Mouse (Mus musculus) midbrain, embryonic 13.5 days (tissue): ENCODE measurements around the gene Bcr. TPM values are rescaled to one million over a fixed set of nuclear protein-coding genes. Genes with fewer than 3 reads are reported as not detected.
A peak's percentile ranks its signal among the peaks of the same experiment; 100 is the strongest.

Experiments
- ATAC-seq: fragments of 200-750 bp; cut with Nextera tagmentation; 2 replicates; pipeline ENCODE4 v1.8.0; 2017; ENCODE audit warnings: mild to moderate bottlenecking, moderate TSS enrichment, moderate library complexity
- H3K27ac ChIP-seq: fragments of 300-500 bp; sonication (generic); 2 replicates; pipeline ENCODE4 v1.5.1; 2015; ENCODE audit warnings: inconsistent platforms, mild to moderate bottlenecking, moderate library complexity
- H3K27me3 ChIP-seq: fragments of 300-500 bp; sonication (generic); 2 replicates; pipeline ENCODE4 v1.6.1; 2015; ENCODE audit warnings: mild to moderate bottlenecking, inconsistent platforms
- H3K36me3 ChIP-seq: fragments of 300-500 bp; sonication (generic); 2 replicates; pipeline ENCODE4 v1.6.1; 2015; ENCODE audit warnings: mild to moderate bottlenecking, inconsistent platforms
- H3K4me1 ChIP-seq: fragments of 300-500 bp; sonication (generic); replicated peaks from 2 replicates; pipeline ENCODE4 v1.6.1; 2015; ENCODE audit warnings: inconsistent platforms
- H3K4me2 ChIP-seq: fragments of 300-500 bp; sonication (generic); replicated peaks from 2 replicates; pipeline ENCODE4 v1.6.1; 2015; ENCODE audit warnings: moderate library complexity, mild to moderate bottlenecking, inconsistent platforms
- H3K4me3 ChIP-seq: fragments of 300-500 bp; sonication (generic); replicated peaks from 2 replicates; pipeline ENCODE4 v1.5.1; 2015; ENCODE audit warnings: mild to moderate bottlenecking, inconsistent platforms
- H3K9ac ChIP-seq: fragments of 300-500 bp; sonication (generic); replicated peaks from 2 replicates; pipeline ENCODE4 v1.6.1; 2015; ENCODE audit warnings: mild to moderate bottlenecking, inconsistent platforms
- H3K9me3 ChIP-seq: fragments of 300-500 bp; sonication (generic); 2 replicates; pipeline ENCODE4 v1.6.1; 2016; ENCODE audit warnings: mild to moderate bottlenecking, inconsistent platforms
- WGBS: fragments of 180-500 bp; shearing (Covaris S2); methylation state at CpG from one replicate; pipeline ENCODE4 v1.1.7; 2015; 5-methylcytosine and 5-hydroxymethylcytosine counted together
- polyA plus RNA-seq: library from polyadenylated mRNA; unstranded; fragments of >200 nt; fragmentation: Nextera tagmentation; extraction: Ambion mirVana; gene quantifications from 2 replicates; pipeline ENCODE4 v1.2.1, GENCODE M21; 2015

Gene Bcr
- polyA plus RNA-seq, 1 experiment from 2014 or later = 17.3 TPM

DNA sequence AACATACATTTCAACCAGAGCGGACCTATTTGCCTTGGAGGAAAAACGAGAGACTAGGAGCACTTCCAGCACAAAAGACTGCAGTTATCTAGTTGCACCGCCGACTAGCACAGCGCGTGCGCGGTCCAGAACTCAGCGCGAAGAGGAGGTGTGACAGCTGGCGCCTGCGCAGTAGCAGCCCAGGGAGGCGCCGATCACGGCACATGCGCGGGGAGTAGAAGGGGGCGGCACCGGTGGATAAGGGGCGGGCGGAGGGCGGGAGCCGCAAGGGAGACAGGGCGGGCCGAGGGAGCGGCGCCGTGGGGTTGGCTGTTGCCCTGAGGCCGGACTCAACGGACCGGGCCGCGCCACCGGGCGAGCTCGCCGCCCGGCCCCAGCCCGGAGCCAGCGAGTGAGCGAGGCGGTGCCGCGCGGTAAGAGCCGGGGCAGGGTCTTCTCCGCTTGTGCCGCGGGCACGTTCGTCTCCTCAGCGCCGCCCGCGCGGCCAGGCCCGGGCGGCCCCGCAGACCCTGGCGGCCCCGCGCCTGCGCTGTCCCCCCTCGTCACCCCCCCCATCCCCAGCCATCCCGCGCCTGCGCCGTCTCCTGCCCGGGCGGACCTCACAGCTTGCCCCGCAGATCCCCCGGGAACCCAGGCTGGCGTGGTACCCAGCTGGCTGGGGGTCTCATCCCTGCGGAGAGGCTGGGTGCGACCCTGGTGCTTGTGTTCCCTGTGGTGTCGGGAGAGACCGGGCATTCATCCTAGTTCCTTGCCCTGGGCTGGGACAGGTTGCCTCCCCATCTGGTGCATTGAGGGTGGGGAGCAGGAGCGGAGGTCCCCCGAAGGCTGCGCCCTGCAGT, 151.6 kb downstream of the Bcr start, which contains the start of gene Specc1l:
Specc1l (plus strand) TSS at position 267 of the 839 bp plus-strand sequence.
- Histone ChIP-seq H3K4me1 (peaks cover 17% of the 10 kb centered on the region), H3K36me3 (no peaks in the 10 kb centered on the region), H3K4me2 (peak within 1 kb of the TSS; percentile 77), H3K4me3 (peak within 1 kb of the TSS; percentile 86), H3K27me3 (no peaks in the 10 kb centered on the region), H3K27ac (peak within 1 kb of the TSS; percentile 99), H3K9ac (peak within 1 kb of the TSS; percentile 91), H3K9me3 (no peaks in the 10 kb centered on the region)
- peak; percentile 98 for ATAC-seq
- WGBS = under 1% methylated on average over 68 of the region's 80 CpGs

DNA sequence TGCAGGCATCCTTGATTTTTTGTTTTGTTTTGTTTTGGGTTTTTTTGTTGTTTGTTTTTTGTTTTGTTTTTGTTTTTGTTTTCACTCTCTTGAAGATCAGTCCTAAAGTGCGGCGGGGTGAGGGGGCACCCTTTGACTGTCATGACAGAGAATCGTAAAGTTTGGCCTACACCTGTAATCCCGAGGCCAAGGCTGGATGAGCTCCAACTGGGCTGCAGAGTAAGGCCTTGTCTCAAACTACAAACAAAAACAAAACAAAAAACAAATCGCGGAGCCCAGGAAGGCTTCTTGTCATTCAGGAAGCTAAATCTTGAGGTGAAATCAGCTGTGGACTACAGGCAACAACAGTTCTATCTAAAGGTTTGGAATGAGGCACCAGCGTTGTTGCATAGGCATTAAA, 152.6 kb downstream of the Bcr start:
- Histone ChIP-seq H3K4me1 (peaks cover 17% of the 10 kb centered on the region), H3K27me3 (no peaks in the 10 kb centered on the region), H3K4me3 (peak overlapping the region; percentile 86), H3K9me3 (no peaks in the 10 kb centered on the region), H3K4me2 (peak overlapping the region; percentile 77), H3K27ac (peak overlapping the region; percentile 99), H3K9ac (peak overlapping the region; percentile 91), H3K36me3 (no peaks in the 10 kb centered on the region)
- ATAC-seq = no peak
- 46% methylated on average over 7 of the region's 7 CpGs for WGBS

DNA sequence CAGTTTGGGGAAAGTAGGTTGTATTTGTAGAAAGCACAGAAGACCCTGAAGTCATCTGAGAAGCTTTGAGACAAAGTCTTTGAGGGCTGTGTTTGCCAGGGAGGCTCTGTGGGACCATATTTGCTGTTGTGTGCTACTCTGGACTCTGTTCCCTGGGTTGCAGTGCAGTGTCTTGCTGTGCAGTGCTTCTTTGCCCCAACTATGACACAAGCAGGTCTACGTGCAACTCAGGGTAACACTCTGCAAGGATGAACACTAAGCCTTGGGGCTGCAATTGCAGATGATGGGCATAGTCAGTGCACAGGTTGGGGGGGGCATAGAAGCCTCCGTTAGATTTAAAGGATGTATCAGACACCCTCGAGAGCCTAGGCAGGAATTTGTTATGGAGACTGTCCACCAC, 160.3 kb downstream of the Bcr start:
- peaks cover 11% of the 10 kb centered on the region for H3K4me1 ChIP-seq
- no peaks in the 10 kb centered on the region for H3K9me3 ChIP-seq
- H3K4me3 ChIP-seq = no peak overlapping the region
- no peaks in the 10 kb centered on the region for H3K27me3 ChIP-seq
- no peaks in the 10 kb centered on the region for H3K36me3 ChIP-seq
- no peak overlapping the region for H3K4me2 ChIP-seq
- WGBS = 95% methylated on average over 3 of the region's 3 CpGs
- ATAC-seq = no peak
- no peak overlapping the region for H3K9ac ChIP-seq
- H3K27ac ChIP-seq = no peak overlapping the region

DNA sequence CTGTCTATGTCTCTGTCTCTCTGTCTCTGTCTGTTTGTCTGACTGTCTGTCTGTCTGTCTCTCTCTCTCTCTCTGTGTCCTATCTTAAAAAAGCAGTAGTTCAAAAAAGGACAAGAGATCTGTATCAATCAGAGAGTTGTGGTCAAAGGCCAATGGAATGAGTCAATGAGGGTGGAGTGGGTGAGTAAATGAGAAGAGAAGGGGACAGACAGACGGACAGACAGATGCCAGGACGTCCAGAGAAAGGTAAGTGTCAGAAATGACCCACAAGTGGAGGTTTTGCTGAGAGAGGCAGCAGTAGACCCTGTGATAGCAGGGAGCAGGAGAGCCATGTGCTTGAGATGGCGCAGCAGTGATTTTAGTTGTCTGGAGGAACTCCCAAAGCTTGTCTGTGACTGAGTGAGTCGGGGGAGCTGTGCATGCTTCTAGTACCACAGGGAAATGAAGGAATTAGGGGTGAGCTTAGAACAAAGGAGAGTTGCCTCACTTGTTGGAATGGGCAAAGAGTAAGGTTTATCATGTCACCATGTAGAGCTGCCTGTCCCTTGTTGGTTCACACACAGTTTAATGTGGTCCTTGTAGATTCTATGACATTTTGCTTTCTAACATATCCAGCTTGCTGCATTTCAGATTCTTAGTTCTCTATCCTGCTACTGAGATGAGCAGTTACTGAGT, 161.7 kb downstream of the Bcr start:
- no peak overlapping the region for H3K4me3 ChIP-seq
- H3K4me1 ChIP-seq = peaks cover 11% of the 10 kb centered on the region
- H3K36me3 ChIP-seq = no peaks in the 10 kb centered on the region
- H3K9me3 ChIP-seq = no peaks in the 10 kb centered on the region
- no peak for ATAC-seq
- WGBS = 82% methylated on average over 4 of the region's 4 CpGs
- H3K9ac ChIP-seq = no peak overlapping the region
- H3K27me3 ChIP-seq = no peaks in the 10 kb centered on the region
- H3K4me2 ChIP-seq = no peak overlapping the region
- H3K27ac ChIP-seq = no peak overlapping the region

DNA sequence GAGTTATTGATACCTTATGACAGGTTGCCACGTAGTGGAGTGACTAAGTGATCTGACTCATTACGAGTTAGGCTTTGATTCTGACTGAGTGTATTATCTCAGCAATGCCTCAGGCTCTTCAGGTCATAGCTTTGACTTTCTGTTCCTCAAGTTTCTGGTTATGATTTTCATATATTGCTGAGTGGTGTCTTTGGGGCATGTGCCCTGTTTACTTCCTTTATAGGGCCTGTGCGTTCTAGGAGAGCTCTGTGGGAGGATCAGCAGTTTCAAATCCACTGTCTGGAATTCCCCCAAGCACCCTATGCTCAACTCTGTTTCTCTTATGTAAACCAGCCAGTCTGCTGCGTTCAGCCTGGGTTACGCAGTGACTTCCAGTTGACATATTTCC, 162.2 kb downstream of the Bcr start:
- WGBS = 88% methylated on average over 5 of the region's 5 CpGs
- no peaks in the 10 kb centered on the region for H3K9me3 ChIP-seq
- ATAC-seq = no peak
- H3K4me1 ChIP-seq = peaks cover 11% of the 10 kb centered on the region
- H3K9ac ChIP-seq = no peak overlapping the region
- H3K36me3 ChIP-seq = no peaks in the 10 kb centered on the region
- no peaks in the 10 kb centered on the region for H3K27me3 ChIP-seq
- H3K4me2 ChIP-seq = no peak overlapping the region
- no peak overlapping the region for H3K27ac ChIP-seq
- no peak overlapping the region for H3K4me3 ChIP-seq

DNA sequence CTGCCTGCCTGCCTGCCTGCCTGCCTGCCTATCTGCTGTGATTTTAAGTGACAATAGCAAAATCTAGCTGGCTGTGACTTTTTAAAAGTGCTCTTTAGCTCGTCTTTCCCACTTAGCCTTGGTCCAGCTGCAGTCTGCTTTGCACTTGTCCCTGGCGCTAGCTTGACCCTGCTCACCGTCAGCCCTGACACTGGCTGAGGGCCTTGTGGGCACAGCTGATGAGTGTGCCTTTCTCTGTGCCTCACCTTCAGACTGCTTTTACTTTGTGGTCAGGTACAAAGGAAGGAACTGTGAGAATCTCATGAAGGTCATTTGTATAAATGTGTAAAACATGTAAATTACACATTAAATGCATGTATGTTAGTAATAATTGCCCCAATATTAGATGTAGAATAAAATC, 163.8 kb downstream of the Bcr start:
- WGBS = 72% methylated on average over 3 of the region's 3 CpGs
- no peak overlapping the region for H3K9ac ChIP-seq
- ATAC-seq = no peak

DNA sequence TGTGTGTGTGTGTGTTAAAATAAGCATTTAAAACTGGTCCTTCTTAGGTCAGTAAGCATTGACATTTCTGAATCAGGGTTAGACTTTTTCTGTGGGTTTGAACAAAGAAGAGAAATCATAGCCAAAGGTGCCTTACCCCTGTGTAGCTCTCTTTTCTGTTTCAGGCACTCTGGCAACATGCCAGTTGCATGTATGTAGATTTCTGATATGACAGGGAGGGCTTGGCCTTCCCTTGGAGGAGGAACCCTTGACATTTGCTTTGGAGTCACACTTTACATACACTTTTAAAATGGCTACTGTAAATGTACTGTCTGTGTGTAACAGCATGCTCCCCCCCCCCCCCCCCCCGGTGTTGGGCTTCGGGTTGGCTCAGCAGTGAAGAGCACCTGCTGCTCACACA, 164.2 kb downstream of the Bcr start:
- Histone ChIP-seq H3K4me2 (no peak overlapping the region), H3K36me3 (no peaks in the 10 kb centered on the region), H3K9me3 (no peaks in the 10 kb centered on the region), H3K27ac (no peak overlapping the region), H3K27me3 (no peaks in the 10 kb centered on the region), H3K4me3 (no peak overlapping the region), H3K9ac (no peak overlapping the region), H3K4me1 (peaks cover 11% of the 10 kb centered on the region)
- ATAC-seq = no peak
- WGBS = no CpG with 5 or more reads among the region's 2 CpGs

More for the DNA sequence above, 163.8 kb downstream of the Bcr start:
- H3K4me1 ChIP-seq = peaks cover 11% of the 10 kb centered on the region
- no peaks in the 10 kb centered on the region for H3K9me3 ChIP-seq
- H3K4me2 ChIP-seq = no peak overlapping the region
- H3K27me3 ChIP-seq = no peaks in the 10 kb centered on the region
- H3K27ac ChIP-seq = no peak overlapping the region
- no peak overlapping the region for H3K4me3 ChIP-seq
- H3K36me3 ChIP-seq = no peaks in the 10 kb centered on the region

DNA sequence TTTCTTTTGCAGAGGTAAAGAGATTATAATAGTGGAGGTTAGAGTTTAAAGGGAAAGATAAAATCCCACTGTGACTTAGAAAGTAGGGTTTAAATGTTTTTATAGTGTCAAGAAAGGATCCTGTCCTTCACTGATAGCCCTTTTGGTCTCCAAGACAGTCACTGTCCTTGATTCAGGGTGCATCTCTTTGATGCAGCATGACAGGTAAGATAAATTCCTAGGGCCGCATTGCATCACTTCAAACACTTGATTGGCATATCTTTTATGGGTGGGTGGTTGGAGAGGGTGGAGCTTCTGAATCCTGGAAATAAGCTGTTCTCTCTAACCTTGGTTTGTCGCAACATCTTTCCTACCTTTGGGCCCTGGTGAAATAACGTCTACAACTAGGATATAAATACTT, 167.0 kb downstream of the Bcr start:
- no peak overlapping the region for H3K27ac ChIP-seq
- H3K9ac ChIP-seq = no peak overlapping the region
- H3K27me3 ChIP-seq = no peaks in the 10 kb centered on the region
- peaks cover 15% of the 10 kb centered on the region for H3K36me3 ChIP-seq
- peaks cover 5% of the 10 kb centered on the region; the same call in 1 of the 2 replicates for H3K4me1 ChIP-seq
- no peak overlapping the region for H3K4me2 ChIP-seq
- ATAC-seq = no peak
- no peaks in the 10 kb centered on the region for H3K9me3 ChIP-seq
- WGBS = 82% methylated on average over 3 of the region's 3 CpGs
- no peak overlapping the region for H3K4me3 ChIP-seq

DNA sequence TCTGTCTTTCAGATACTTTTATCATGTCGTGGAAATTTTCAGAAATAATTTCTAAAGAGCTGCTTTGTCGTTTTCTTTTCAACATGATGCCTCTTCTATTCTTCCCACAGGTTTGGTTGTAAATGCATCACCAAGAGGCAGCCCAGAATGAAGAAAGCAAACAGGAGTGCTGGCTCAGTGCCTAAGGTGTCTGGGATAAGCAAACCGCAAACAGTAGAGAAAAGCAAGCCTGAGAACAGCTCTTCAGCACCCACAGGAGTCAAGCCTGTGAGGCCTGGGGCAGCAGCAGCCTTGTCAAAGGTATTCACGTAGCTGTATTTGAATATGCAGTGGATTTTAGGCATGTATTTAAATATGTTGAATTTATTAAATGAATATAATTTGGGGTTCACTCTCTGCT, 170.2 kb downstream of the Bcr start:
- ATAC-seq = no peak
- Histone ChIP-seq H3K4me3 (no peak overlapping the region), H3K4me2 (no peak overlapping the region), H3K36me3 (peaks cover 28% of the 10 kb centered on the region), H3K9ac (no peak overlapping the region), H3K9me3 (no peaks in the 10 kb centered on the region), H3K4me1 (no peaks in the 10 kb centered on the region), H3K27me3 (no peaks in the 10 kb centered on the region), H3K27ac (no peak overlapping the region)
- 90% methylated on average over 4 of the region's 4 CpGs for WGBS

DNA sequence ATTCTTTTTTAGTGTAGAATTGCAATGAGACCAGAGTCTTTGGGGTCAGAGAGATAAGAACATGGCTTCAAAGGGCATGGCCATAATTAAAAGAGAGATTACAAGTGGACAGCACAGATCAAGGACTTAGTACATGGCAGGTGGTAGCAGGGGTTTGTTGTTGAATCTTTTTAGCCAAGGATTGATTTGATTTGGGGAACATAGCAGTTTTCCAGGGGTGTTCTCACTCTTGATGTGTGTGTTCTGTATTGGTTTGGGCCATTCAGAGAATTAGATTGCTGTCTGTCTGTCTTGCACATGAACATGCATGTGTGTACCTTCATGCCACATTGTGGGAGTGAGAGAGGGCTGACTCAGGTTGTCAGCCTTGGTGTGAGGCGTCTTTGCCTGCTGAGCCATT, 171.5 kb downstream of the Bcr start:
- H3K4me2 ChIP-seq = no peak overlapping the region
- H3K27ac ChIP-seq = no peak overlapping the region
- no peak overlapping the region for H3K4me3 ChIP-seq
- H3K36me3 ChIP-seq = peaks cover 35% of the 10 kb centered on the region
- no peaks in the 10 kb centered on the region for H3K27me3 ChIP-seq
- H3K9ac ChIP-seq = no peak overlapping the region
- H3K9me3 ChIP-seq = no peaks in the 10 kb centered on the region
- 50% methylated on average over 1 of the region's 1 CpGs for WGBS
- no peaks in the 10 kb centered on the region for H3K4me1 ChIP-seq
- ATAC-seq = no peak

DNA sequence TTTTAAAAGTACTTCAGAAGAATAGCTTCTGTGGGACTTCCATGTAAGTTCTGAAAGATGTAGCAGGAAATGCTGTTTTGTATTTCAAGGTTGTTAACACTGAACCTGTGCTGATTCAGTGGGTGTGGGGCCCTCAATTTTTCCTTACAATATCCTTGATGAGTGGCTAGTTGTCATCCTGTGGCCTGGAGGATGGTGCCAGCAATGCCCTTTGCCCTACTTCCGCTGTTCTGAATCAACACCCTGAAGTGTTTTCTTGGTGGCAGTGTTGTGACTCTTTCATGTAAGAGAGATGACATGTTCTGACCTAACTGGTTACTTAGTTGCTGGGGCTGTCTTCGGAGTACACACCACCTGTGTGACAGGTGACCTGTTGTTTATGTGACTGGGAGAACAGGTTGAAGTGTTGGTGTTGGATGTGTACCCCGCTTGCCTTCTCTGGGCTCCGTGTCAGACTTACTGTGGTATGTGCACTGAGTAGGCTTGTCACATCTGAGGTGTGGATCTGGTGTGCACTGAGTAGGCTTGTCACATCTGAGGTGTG, 172.3 kb downstream of the Bcr start:
- no peak overlapping the region for H3K9ac ChIP-seq
- H3K27me3 ChIP-seq = no peaks in the 10 kb centered on the region
- H3K36me3 ChIP-seq = peaks cover 35% of the 10 kb centered on the region
- H3K4me3 ChIP-seq = no peak overlapping the region
- ATAC-seq = no peak
- over 99% methylated on average over 4 of the region's 4 CpGs for WGBS
- no peaks in the 10 kb centered on the region for H3K9me3 ChIP-seq
- H3K4me1 ChIP-seq = no peaks in the 10 kb centered on the region
- no peak overlapping the region for H3K4me2 ChIP-seq
- H3K27ac ChIP-seq = no peak overlapping the region

DNA sequence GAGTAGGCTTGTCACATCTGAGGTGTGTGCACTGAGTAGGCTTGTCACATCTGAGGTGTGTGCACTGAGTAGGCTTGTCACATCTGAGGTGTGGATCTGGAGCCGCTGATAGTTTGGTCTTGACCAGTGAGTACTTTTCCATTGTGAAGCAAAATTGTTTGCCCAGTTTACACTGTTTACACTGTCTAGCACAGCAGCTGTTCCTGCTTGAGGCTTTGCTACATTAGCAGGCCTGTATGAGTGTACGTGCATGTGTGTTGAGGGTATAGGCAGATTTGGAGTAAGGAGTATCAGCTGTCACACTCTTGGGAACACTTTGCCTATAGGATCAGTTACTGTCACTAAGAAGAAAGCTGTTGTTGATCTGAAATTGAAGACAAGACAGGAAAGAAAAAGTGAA, 173.1 kb downstream of the Bcr start:
- no peak overlapping the region for H3K4me3 ChIP-seq
- H3K4me2 ChIP-seq = no peak overlapping the region
- no peak overlapping the region for H3K9ac ChIP-seq
- no peaks in the 10 kb centered on the region for H3K4me1 ChIP-seq
- no peaks in the 10 kb centered on the region for H3K27me3 ChIP-seq
- no peak overlapping the region for H3K27ac ChIP-seq
- 84% methylated on average over 2 of the region's 2 CpGs for WGBS
- no peak for ATAC-seq
- H3K36me3 ChIP-seq = peaks cover 40% of the 10 kb centered on the region
- no peaks in the 10 kb centered on the region for H3K9me3 ChIP-seq
